Mouse (Mus musculus): ENCODE results near the gene Trim45.

The Trim45 gene

GRCm38 (mm10) chr3:100921825-100922505, at the start of gene Trim45:
Gene Trim45, plus strand, starts transcription at chr3:100922202.
- DNase-seq (ENCODE audit: low spot score): peak; percentile 100

- DNase-seq (ENCODE audit: low spot score): no peak
Observed at GRCm38 (mm10) chr3:100877057-100877456, 44.9 kb upstream of the Trim45 start.

GRCm38 (mm10) chr3:100881403-100881802, 40.6 kb upstream of the Trim45 start:
- no peak for DNase-seq (ENCODE audit: low spot score)

- DNase-seq (ENCODE audit: low spot score): peak; percentile 7
Observed at GRCm38 (mm10) chr3:100881843-100882634, 40.0 kb upstream of the Trim45 start.

- DNase-seq (ENCODE audit: low spot score): no peak
Observed at GRCm38 (mm10) chr3:100889234-100889633, 32.8 kb upstream of the Trim45 start.

- no peak for DNase-seq (ENCODE audit: low spot score)
Observed at GRCm38 (mm10) chr3:100890406-100890805, 31.6 kb upstream of the Trim45 start.

- no peak for DNase-seq (ENCODE audit: low spot score)
Observed at GRCm38 (mm10) chr3:100892383-100893335, 29.3 kb upstream of the Trim45 start.

GRCm38 (mm10) chr3:100895500-100895899, 26.5 kb upstream of the Trim45 start:
- DNase-seq (ENCODE audit: low spot score): no peak

- no peak for DNase-seq (ENCODE audit: low spot score)
Observed at GRCm38 (mm10) chr3:100906128-100906527, 15.9 kb upstream of the Trim45 start.

GRCm38 (mm10) chr3:100906916-100907315, 15.1 kb upstream of the Trim45 start:
- no peak for DNase-seq (ENCODE audit: low spot score)

GRCm38 (mm10) chr3:100908594-100908993, 13.4 kb upstream of the Trim45 start:
- no peak for DNase-seq (ENCODE audit: low spot score)

- DNase-seq (ENCODE audit: low spot score): no peak
Observed at GRCm38 (mm10) chr3:100910621-100911020, 11.4 kb upstream of the Trim45 start.

- DNase-seq (ENCODE audit: low spot score): no peak
Observed at GRCm38 (mm10) chr3:100911026-100911425, 11.0 kb upstream of the Trim45 start.

GRCm38 (mm10) chr3:100911498-100912213, 10.3 kb upstream of the Trim45 start:
- DNase-seq (ENCODE audit: low spot score): no peak

GRCm38 (mm10) chr3:100916844-100917243, 5.2 kb upstream of the Trim45 start:
- DNase-seq (ENCODE audit: low spot score): peak; percentile 78

- DNase-seq (ENCODE audit: low spot score): no peak
Observed at GRCm38 (mm10) chr3:100920611-100921140, 1.3 kb upstream of the Trim45 start.

GRCm38 (mm10) chr3:100922506-100923375, 739 bp downstream of the Trim45 start:
- no peak for DNase-seq (ENCODE audit: low spot score)

GRCm38 (mm10) chr3:100924065-100924732, 2.2 kb downstream of the Trim45 start:
- DNase-seq (ENCODE audit: low spot score): no peak

GRCm38 (mm10) chr3:100925176-100925575, 3.2 kb downstream of the Trim45 start:
- DNase-seq (ENCODE audit: low spot score): no peak

Measured in adipocyte (in vitro differentiated cells).